Mouse (Mus musculus) C2C12 (cell line): ENCODE data around the gene Lrch3.

Source experiments
- CEBPB ChIP-seq: IDR thresholded peaks from one replicate; pipeline ENCODE4 v1.6.1; 2011; ENCODE audit warnings: low read depth, mild to moderate bottlenecking, control low read depth, moderate library complexity
- CTCF ChIP-seq: IDR thresholded peaks from one replicate; pipeline ENCODE4 v1.5.1; 2011; ENCODE audit not compliant: control insufficient read depth, insufficient read depth, insufficient read length
- USF1 ChIP-seq: IDR thresholded peaks from one replicate; pipeline ENCODE4 v1.6.1; 2011; ENCODE audit warnings: low read depth, mild to moderate bottlenecking, control low read depth, moderate library complexity

DNA sequence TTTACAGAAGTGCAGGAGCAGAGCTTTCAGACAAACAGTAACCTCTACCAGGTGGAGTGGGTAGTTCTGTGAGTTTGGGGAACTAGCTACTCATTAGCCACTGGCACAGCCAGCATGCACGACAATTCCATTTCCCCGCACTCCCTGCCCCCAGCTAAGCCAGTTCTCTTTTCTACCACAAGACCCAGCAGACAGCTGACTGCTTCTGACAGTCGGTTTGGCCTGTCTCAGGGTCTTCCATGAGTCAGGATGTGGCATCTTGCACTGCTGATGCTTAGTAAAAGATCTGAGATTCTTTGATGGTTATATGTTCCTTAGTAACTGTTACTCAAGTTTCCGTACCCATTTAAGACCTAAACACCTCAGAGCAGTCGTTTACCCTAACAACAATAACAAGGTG is 58.6 kb downstream of the Lrch3 start:
- TF ChIP-seq USF1 (no peak), CEBPB (no peak), CTCF (no peak)
